Mouse (Mus musculus): ENCODE measurements around the gene Maml3. TPM values are rescaled to one million over a fixed set of nuclear protein-coding genes. Genes with fewer than 3 reads are reported as not detected.

Maml3 gene
- total RNA-seq, 2 experiments from 2014 or later, result 9.9 to 10.1 TPM

- no peak for DNase-seq (ENCODE audit: low spot score in 2 of 2)
- intact Hi-C loops (cut with DNase I), result no loop called here
Measured at GRCm38 (mm10) chr3:51937176-51937575, 167.7 kb downstream of the Maml3 start.

- intact Hi-C loops (cut with DNase I), result no loop called here
- DNase-seq (ENCODE audit: low spot score in 2 of 2), result no peak
Measured at GRCm38 (mm10) chr3:51934531-51935485, 170.1 kb downstream of the Maml3 start.

- intact Hi-C loops (cut with DNase I), result no loop called here
Measured at GRCm38 (mm10) chr3:51928188-51928587, 176.7 kb downstream of the Maml3 start.

GRCm38 (mm10) chr3:51927591-51927990, 177.3 kb downstream of the Maml3 start:
- no peak for DNase-seq (ENCODE audit: low spot score in 2 of 2)
- intact Hi-C loops (cut with DNase I), result no loop called here

More at GRCm38 (mm10) chr3:51928188-51928587, 176.7 kb downstream of the Maml3 start:
- DNase-seq (ENCODE audit: low spot score in 2 of 2), result no peak

GRCm38 (mm10) chr3:51927043-51927442, 177.8 kb downstream of the Maml3 start:
- DNase-seq (ENCODE audit: low spot score in 2 of 2), result no peak
- intact Hi-C loops (cut with DNase I), result no loop called here

- intact Hi-C loops (cut with DNase I), result no loop called here
- no peak for DNase-seq (ENCODE audit: low spot score in 2 of 2)
Measured at GRCm38 (mm10) chr3:51925758-51926157, 179.1 kb downstream of the Maml3 start.

- intact Hi-C loops (cut with DNase I), result no loop called here
Measured at GRCm38 (mm10) chr3:51924636-51925035, 180.2 kb downstream of the Maml3 start.

GRCm38 (mm10) chr3:51923800-51924199, 181.1 kb downstream of the Maml3 start:
- intact Hi-C loops (cut with DNase I), result no loop called here
- DNase-seq (ENCODE audit: low spot score in 2 of 2), result no peak

More at GRCm38 (mm10) chr3:51924636-51925035, 180.2 kb downstream of the Maml3 start:
- DNase-seq (ENCODE audit: low spot score in 2 of 2), result no peak

GRCm38 (mm10) chr3:51916902-51917301, 188.0 kb downstream of the Maml3 start:
- intact Hi-C loops (cut with DNase I), result loop anchor here (5.0 to 10.0 kb wide), 4 partner anchors 50 to 215 kb away; partner anchors contain the start of gene Maml3
- DNase-seq (ENCODE audit: low spot score in 2 of 2), result no peak

- intact Hi-C loops (cut with DNase I), result loop anchor here (5.0 to 10.0 kb wide), 4 partner anchors 49 to 214 kb away; partner anchors contain the start of gene Maml3
- DNase-seq (ENCODE audit: low spot score in 2 of 2), result peak; percentile 75 to 96
Measured at GRCm38 (mm10) chr3:51916060-51916870, 188.6 kb downstream of the Maml3 start.

- intact Hi-C loops (cut with DNase I), result loop anchor here (5.0 to 10.0 kb wide), 4 partner anchors 48 to 213 kb away; partner anchors contain the start of gene Maml3
- DNase-seq (ENCODE audit: low spot score in 2 of 2), result no peak
Measured at GRCm38 (mm10) chr3:51915415-51915814, 189.5 kb downstream of the Maml3 start.

- no peak for DNase-seq (ENCODE audit: low spot score in 2 of 2)
- intact Hi-C loops (cut with DNase I), result loop anchor here (5.0 to 10.0 kb wide), 4 partner anchors 48 to 213 kb away; partner anchors contain the start of gene Maml3
Measured at GRCm38 (mm10) chr3:51914900-51915299, 190.0 kb downstream of the Maml3 start.

GRCm38 (mm10) chr3:51913498-51913897, 191.4 kb downstream of the Maml3 start:
- intact Hi-C loops (cut with DNase I), result loop anchor here (10.0 kb wide), 2 partner anchors 91 to 191 kb away; partner anchors contain the start of gene Maml3

GRCm38 (mm10) chr3:51912214-51912613, 192.7 kb downstream of the Maml3 start:
- peak in 1 of 2 experiments; percentile 50 for DNase-seq (ENCODE audit: low spot score in 2 of 2)
- intact Hi-C loops (cut with DNase I), result loop anchor here (10.0 kb wide), 2 partner anchors 93 to 193 kb away; partner anchors contain the start of gene Maml3

More at GRCm38 (mm10) chr3:51913498-51913897, 191.4 kb downstream of the Maml3 start:
- no peak for DNase-seq (ENCODE audit: low spot score in 2 of 2)

- no peak for DNase-seq (ENCODE audit: low spot score in 2 of 2)
- intact Hi-C loops (cut with DNase I), result no loop called here
Measured at GRCm38 (mm10) chr3:51908437-51908990, 196.4 kb downstream of the Maml3 start.

- intact Hi-C loops (cut with DNase I), result no loop called here
- DNase-seq (ENCODE audit: low spot score in 2 of 2), result no peak
Measured at GRCm38 (mm10) chr3:51907113-51907860, 197.6 kb downstream of the Maml3 start.

GRCm38 (mm10) chr3:51905903-51906302, 199.0 kb downstream of the Maml3 start:
- intact Hi-C loops (cut with DNase I), result no loop called here
- no peak for DNase-seq (ENCODE audit: low spot score in 2 of 2)

- intact Hi-C loops (cut with DNase I), result no loop called here
Measured at GRCm38 (mm10) chr3:51904357-51904855, 200.5 kb downstream of the Maml3 start.

More at GRCm38 (mm10) chr3:51904357-51904855, 200.5 kb downstream of the Maml3 start:
- DNase-seq (ENCODE audit: low spot score in 2 of 2), result no peak
